Comparison of ENCODE assay signal across 8 mouse cellular contexts in the genomic region with DNA sequence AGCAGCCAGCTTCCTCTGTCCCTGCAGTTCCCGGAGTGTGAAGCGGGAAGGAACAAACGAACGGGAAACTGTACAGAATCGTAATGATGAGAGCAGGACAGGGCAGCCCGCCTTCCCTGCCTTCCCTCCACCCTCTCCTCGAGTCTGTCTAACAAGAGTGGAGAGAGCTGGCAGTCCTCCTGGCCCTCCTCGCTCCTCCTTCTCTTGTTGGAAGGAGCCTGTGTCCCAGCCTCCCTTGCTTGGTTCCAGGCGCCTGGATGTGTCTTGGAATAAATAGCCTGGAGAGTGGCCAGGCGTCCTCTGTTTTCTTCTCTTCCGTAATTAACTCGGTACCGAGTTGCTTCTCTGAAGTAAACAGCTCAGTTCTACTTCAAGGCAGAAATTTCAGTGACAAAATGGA.
DNase-seq lines count a peak whose midpoint lies in the region; ATAC-seq lines count a peak whose summit lies in the region.
"Had no signal": no experiment of that assay in that cellular context is flagged by ENCODE, and none has a peak within 500 bp of the region (broad histone marks: within the 10 kb centered on the region; RNA-seq: fewer than 3 reads in every experiment).

No protein-coding gene starts in this region.

- 56% methylated on average over 13 of the region's 13 CpGs for WGBS in midbrain, embryonic 15.5 days
- 82% methylated on average over 13 of the region's 13 CpGs for WGBS in midbrain, embryonic 13.5 days
- 22% methylated on average over 13 of the region's 13 CpGs for WGBS in forebrain, embryonic 16.5 days

- ATAC-seq in midbrain, embryonic 15.5 days (replicated peaks) = peak; percentile 63; the same call in 1 of the 2 replicates
- no peak for ATAC-seq in midbrain, embryonic 13.5 days
- ATAC-seq in forebrain, embryonic 16.5 days = peak; percentile 97
- ATAC-seq in erythroblast, adult 5-6 weeks (replicated peaks; ENCODE audit: low FRiP score, poor library complexity, severe bottlenecking) = no peak

- no peaks in the 10 kb centered on the region for H3K4me1 ChIP-seq in midbrain, embryonic 15.5 days
- H3K4me1 ChIP-seq in midbrain, embryonic 13.5 days (replicated peaks) = no peaks in the 10 kb centered on the region
- peaks cover 13% of the 10 kb centered on the region for H3K4me1 ChIP-seq in forebrain, embryonic 16.5 days (replicated peaks; ENCODE audit: control insufficient read depth, insufficient read depth, low read length)
- H3K4me1 ChIP-seq: heart, embryonic 13.5 days had no signal

- intact Hi-C loops in left cerebral cortex, postnatal 25 days (cut with DNase I) = no loop called here

- no peaks in the 10 kb centered on the region for H3K36me3 ChIP-seq in midbrain, embryonic 15.5 days (replicated peaks)
- no peaks in the 10 kb centered on the region for H3K36me3 ChIP-seq in midbrain, embryonic 13.5 days
- H3K36me3 ChIP-seq in forebrain, embryonic 16.5 days (ENCODE audit: control insufficient read depth, insufficient read depth) = no peaks in the 10 kb centered on the region
- H3K36me3 ChIP-seq: heart, embryonic 13.5 days had no signal

- H3K4me2 ChIP-seq in midbrain, embryonic 15.5 days = no peak overlapping the region
- no peak overlapping the region for H3K4me2 ChIP-seq in midbrain, embryonic 13.5 days (replicated peaks)
- H3K4me2 ChIP-seq in forebrain, embryonic 16.5 days (ENCODE audit: low read length) = peak overlapping the region; percentile 1
- H3K4me2 ChIP-seq: heart, embryonic 13.5 days had no signal

- H3K9me3 ChIP-seq in midbrain, embryonic 15.5 days = no peaks in the 10 kb centered on the region
- no peaks in the 10 kb centered on the region for H3K9me3 ChIP-seq in midbrain, embryonic 13.5 days
- H3K9me3 ChIP-seq in forebrain, embryonic 16.5 days (ENCODE audit: control insufficient read depth, low read length) = no peaks in the 10 kb centered on the region
- H3K9me3 ChIP-seq: heart, embryonic 13.5 days had no signal

- peak; percentile 27 for DNase-seq in kidney, adult 9 months
- DNase-seq in left cerebral cortex, postnatal 25 days (ENCODE audit: low spot score in 2 of 2) = peak; percentile 84 to 92
- peak; percentile 74 for DNase-seq in right cerebral cortex, postnatal 4 days

- H3K27me3 ChIP-seq in midbrain, embryonic 15.5 days (replicated peaks) = no peaks in the 10 kb centered on the region
- H3K27me3 ChIP-seq in midbrain, embryonic 13.5 days = no peaks in the 10 kb centered on the region
- no peaks in the 10 kb centered on the region for H3K27me3 ChIP-seq in forebrain, embryonic 16.5 days (replicated peaks; ENCODE audit: control insufficient read depth, insufficient read depth, low read length)
- H3K27me3 ChIP-seq: heart, embryonic 13.5 days had no signal

- peak overlapping the region; percentile 10; the same call in 1 of the 2 replicates for H3K27ac ChIP-seq in midbrain, embryonic 15.5 days
- no peak overlapping the region for H3K27ac ChIP-seq in midbrain, embryonic 13.5 days
- H3K27ac ChIP-seq in forebrain, embryonic 16.5 days (ENCODE audit: low read length) = peak overlapping the region; percentile 6
- H3K27ac ChIP-seq: heart, embryonic 13.5 days had no signal

- no peak overlapping the region for H3K4me3 ChIP-seq in midbrain, embryonic 15.5 days
- no peak overlapping the region for H3K4me3 ChIP-seq in midbrain, embryonic 13.5 days (replicated peaks)
- no peak overlapping the region for H3K4me3 ChIP-seq in forebrain, embryonic 16.5 days (replicated peaks; ENCODE audit: low read length)
- H3K4me3 ChIP-seq: heart, embryonic 13.5 days had no signal

- H3K9ac ChIP-seq in midbrain, embryonic 15.5 days = no peak overlapping the region
- H3K9ac ChIP-seq in midbrain, embryonic 13.5 days (replicated peaks) = no peak overlapping the region
- no peak overlapping the region for H3K9ac ChIP-seq in forebrain, embryonic 16.5 days (replicated peaks; ENCODE audit: low read depth, low read length)
- H3K9ac ChIP-seq: heart, embryonic 13.5 days had no signal

Comparison
In these comparisons a context has a peak if more than half of its experiments do, and no peak if none do; other contexts are left out.
1. ATAC-seq: peak in midbrain, embryonic 15.5 days (single experiment) and forebrain, embryonic 16.5 days (single experiment); none in midbrain, embryonic 13.5 days (single experiment) and erythroblast, adult 5-6 weeks (single experiment).
2. DNase-seq: peak in every context shown above with its lines; median percentile 88 in left cerebral cortex, postnatal 25 days; 74 in right cerebral cortex, postnatal 4 days; 27 in kidney, adult 9 months.